Mouse (Mus musculus) hematopoietic stem cell, adult 5-6 weeks (primary cell): ENCODE results near the gene Slc6a21. TPM values are rescaled to one million over a fixed set of nuclear protein-coding genes. Genes with fewer than 3 reads are reported as not detected.

Source experiments
- ATAC-seq, 2 experiments: fragments of 125-278 bp in 1 of 2; replicated peaks in 1 of 2; 2 replicates each; pipeline ENCODE4 v1.8.0; 2016 to 2017; ENCODE audit warnings: inconsistent platforms in 2 of 2, mild to moderate bottlenecking in 2 of 2, moderate number of reproducible peaks in 2 of 2, low read depth in 1 of 2, moderate TSS enrichment in 1 of 2; ENCODE audit not compliant: low FRiP score in 2 of 2, poor library complexity in 2 of 2, severe bottlenecking in 2 of 2, insufficient read depth in 1 of 2, low TSS enrichment in 1 of 2
- total RNA-seq: library from RNA; stranded (forward); fragments of 172-1452, 232-1000 nt; gene quantifications from 2 replicates; pipeline ENCODE4 v1.2.3, GENCODE M21; 2017

Slc6a21 gene
- total RNA-seq, 1 experiment from 2014 or later, result not detected

- ATAC-seq, result no peak
Measured at GRCm38 (mm10) chr7:45334605-45335004, 57.3 kb downstream of the Slc6a21 start.

GRCm38 (mm10) chr7:45335056-45335455, 57.7 kb downstream of the Slc6a21 start, which contains the start of gene Hrc:
Gene Hrc, plus strand, starts transcription at chr7:45335290.
- ATAC-seq, result no peak

GRCm38 (mm10) chr7:45336319-45336718, 59.0 kb downstream of the Slc6a21 start:
- no peak for ATAC-seq

- no peak for ATAC-seq
Measured at GRCm38 (mm10) chr7:45337469-45337868, 60.2 kb downstream of the Slc6a21 start.

GRCm38 (mm10) chr7:45338161-45338911, 61.0 kb downstream of the Slc6a21 start:
- 0 out of 4 replicates have a peak, but pooled peaks of 1 of the 2 experiments have one; percentile 6 for ATAC-seq

Other genes with a start within 250 kb of the Slc6a21 start
- 3.9 and 4.6 TPM in 2 replicates for gene Prr12, start 224.6 kb upstream of the Slc6a21 start, total RNA-seq
- gene Nosip, start 215.1 kb upstream of the Slc6a21 start, total RNA-seq, result 56.2 and 72.8 TPM in 2 replicates
- 6.6 and 6.7 TPM in 2 replicates for gene Prrg2, start 214.8 kb upstream of the Slc6a21 start, total RNA-seq
- 41.8 and 52.6 TPM in 2 replicates for gene Rcn3, start 185.3 kb upstream of the Slc6a21 start, total RNA-seq
- gene Fcgrt, start 173.7 kb upstream of the Slc6a21 start, total RNA-seq, result 15.3 and 23.1 TPM in 2 replicates
- gene Rps11, start 153.1 kb upstream of the Slc6a21 start, total RNA-seq, result 1,545 and 1,649 TPM in 2 replicates
- 3,499 and 4,043 TPM in 2 replicates for gene Rpl13a, start 148.8 kb upstream of the Slc6a21 start, total RNA-seq
- gene Gm45713, start 141.3 kb upstream of the Slc6a21 start, total RNA-seq, result 0.35 and 0.56 TPM in 2 replicates
- 15.7 and 18.9 TPM in 2 replicates for gene Flt3l, start 141.1 kb upstream of the Slc6a21 start, total RNA-seq
- 38.0 and 60.7 TPM in 2 replicates for gene Pih1d1, start 123.2 kb upstream of the Slc6a21 start, total RNA-seq
- gene Aldh16a1, start 122.9 kb upstream of the Slc6a21 start, total RNA-seq, result 25.0 and 32.6 TPM in 2 replicates
- gene Slc17a7, start 113.6 kb upstream of the Slc6a21 start, total RNA-seq, result 1.0 TPM in 1 of 2 replicates, not detected in the other
- gene Gfy, start 97.9 kb upstream of the Slc6a21 start, total RNA-seq, result not detected in 2 replicates
- gene Pth2, start 96.5 kb upstream of the Slc6a21 start, total RNA-seq, result not detected in 2 replicates
- 0.60 and 0.75 TPM in 2 replicates for gene Ccdc155, start 72.6 kb upstream of the Slc6a21 start, total RNA-seq
- gene Dkkl1, start 65.4 kb upstream of the Slc6a21 start, total RNA-seq, result 37.0 TPM in 2 replicates
- gene Tead2, start 61.8 kb upstream of the Slc6a21 start, total RNA-seq, result 5.1 and 9.9 TPM in 2 replicates
- gene Cd37, start 38.4 kb upstream of the Slc6a21 start, total RNA-seq, result 76.4 and 103 TPM in 2 replicates
- not detected in 2 replicates for gene Slc6a16, start 36.4 kb upstream of the Slc6a21 start, total RNA-seq
- 3.2 and 10.8 TPM in 2 replicates for gene Trpm4, start 56.3 kb downstream of the Slc6a21 start, total RNA-seq
- gene Hrc, start 57.8 kb downstream of the Slc6a21 start, total RNA-seq, result not detected in 2 replicates
- gene Ppfia3, start 89.5 kb downstream of the Slc6a21 start, total RNA-seq, result not detected in 2 replicates
- 3.2 TPM in 1 of 2 replicates, not detected in the other for gene Lin7b, start 93.1 kb downstream of the Slc6a21 start, total RNA-seq
- 498 and 589 TPM in 2 replicates for gene Snrnp70, start 118.2 kb downstream of the Slc6a21 start, total RNA-seq
- gene Kcna7, start 128.1 kb downstream of the Slc6a21 start, total RNA-seq, result not detected in 2 replicates
- 0.79 TPM in 1 of 2 replicates, not detected in the other for gene Ntf5, start 136.2 kb downstream of the Slc6a21 start, total RNA-seq
- not detected in 2 replicates for gene Lhb, start 143.3 kb downstream of the Slc6a21 start, total RNA-seq
- gene Gys1, start 157.3 kb downstream of the Slc6a21 start, total RNA-seq, result 8.5 and 11.3 TPM in 2 replicates
- 134 and 137 TPM in 2 replicates for gene Ruvbl2, start 160.6 kb downstream of the Slc6a21 start, total RNA-seq
- 599 and 753 TPM in 2 replicates for gene Ftl1, start 182.4 kb downstream of the Slc6a21 start, total RNA-seq
- 18.0 and 28.0 TPM in 2 replicates for gene Bax, start 189.4 kb downstream of the Slc6a21 start, total RNA-seq
- not detected in 2 replicates for gene Tulp2, start 204.4 kb downstream of the Slc6a21 start, total RNA-seq
- gene Gm45808, start 209.3 kb downstream of the Slc6a21 start, total RNA-seq, result not detected in 2 replicates
- 16.9 and 21.6 TPM in 2 replicates for gene Dhdh, start 211.3 kb downstream of the Slc6a21 start, total RNA-seq
- 255 and 378 TPM in 2 replicates for gene Nucb1, start 232.9 kb downstream of the Slc6a21 start, total RNA-seq
- 267 and 291 TPM in 2 replicates for gene Ppp1r15a, start 248.8 kb downstream of the Slc6a21 start, total RNA-seq
- 0.31 and 3.1 TPM in 2 replicates for gene Plekha4, start 248.8 kb downstream of the Slc6a21 start, total RNA-seq